Mouse (Mus musculus) CH12F3 (cell line): ENCODE measurements around the gene Oscp1.

Experiments
- in situ Hi-C: fragments of 300-500 bp; cut with MboI; formaldehyde crosslinking; loops from 2 replicates; pipeline ENCODE4 v1.14.3; 2020; ENCODE audit warnings: low sequenced_read_pairs

Gene Oscp1

GRCm38 (mm10) chr4:126058134-126058996, at the start of gene Oscp1:
Gene Oscp1, plus strand, starts transcription at chr4:126058565.
- in situ Hi-C loops, result no loop called here

- in situ Hi-C loops, result no loop called here
Measured at GRCm38 (mm10) chr4:126017676-126018332, 40.6 kb upstream of the Oscp1 start.

GRCm38 (mm10) chr4:126018966-126019538, 39.3 kb upstream of the Oscp1 start:
- in situ Hi-C loops, result no loop called here

DNA sequence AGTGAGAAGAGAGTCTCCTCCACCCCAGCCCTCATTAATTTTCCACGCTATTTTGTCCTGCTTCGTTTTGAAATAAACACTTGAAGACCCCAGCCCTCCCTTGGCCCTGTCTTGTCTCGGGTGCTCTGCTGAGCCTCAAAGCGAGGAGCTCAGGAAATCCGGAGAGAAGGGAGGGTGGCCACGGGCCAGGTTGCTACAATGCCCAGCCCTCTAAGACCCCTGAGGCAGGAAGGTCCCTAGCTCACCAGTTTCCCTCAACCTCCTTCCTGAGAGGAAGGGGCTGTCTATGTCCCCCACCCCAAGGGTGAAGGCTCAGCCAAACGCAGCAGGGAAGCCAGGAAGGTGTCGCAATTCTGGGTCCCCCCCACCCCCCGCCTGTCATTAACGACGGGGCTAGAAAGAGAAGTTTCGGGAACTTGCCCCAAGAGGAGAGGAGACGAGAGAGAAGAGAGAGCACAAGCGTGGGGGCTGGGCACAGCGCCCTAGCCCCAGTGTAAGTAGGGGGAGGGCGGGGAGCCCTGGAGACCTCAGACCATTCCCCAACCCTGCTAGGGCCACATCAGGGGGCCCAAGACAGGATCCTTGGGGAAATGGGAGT, 34.0 kb upstream of the Oscp1 start, which contains the start of gene Csf3r:
Gene Csf3r (plus strand): TSS at position 248 of the 598 bp plus-strand sequence.
- in situ Hi-C loops, result no loop called here

DNA sequence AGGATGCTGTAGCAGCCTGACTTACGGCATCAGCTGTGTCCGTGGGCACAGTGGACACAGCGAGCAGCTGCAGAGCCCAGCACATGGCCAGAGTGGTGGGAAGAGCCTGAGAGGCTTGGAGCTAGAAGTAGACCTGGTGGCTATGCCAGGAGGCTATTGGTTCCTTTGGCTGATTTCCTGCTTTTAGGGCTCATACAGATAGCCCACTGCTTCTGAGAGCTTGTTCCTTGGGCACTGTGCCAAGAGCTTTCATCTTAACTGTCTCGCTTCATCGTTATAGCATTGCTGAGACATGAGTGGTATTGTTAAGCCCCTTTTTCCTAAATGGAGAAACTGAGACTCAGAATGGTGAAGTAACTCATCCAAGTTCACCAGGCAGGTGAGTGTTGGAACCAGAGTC, 32.6 kb upstream of the Oscp1 start:
- in situ Hi-C loops, result no loop called here

GRCm38 (mm10) chr4:126027980-126028379, 30.4 kb upstream of the Oscp1 start:
- in situ Hi-C loops, result no loop called here

- in situ Hi-C loops, result no loop called here
Measured at GRCm38 (mm10) chr4:126029042-126029441, 29.3 kb upstream of the Oscp1 start.

GRCm38 (mm10) chr4:126030705-126031104, 27.7 kb upstream of the Oscp1 start:
- in situ Hi-C loops, result no loop called here

GRCm38 (mm10) chr4:126035413-126035812, 23.0 kb upstream of the Oscp1 start:
- in situ Hi-C loops, result no loop called here

DNA sequence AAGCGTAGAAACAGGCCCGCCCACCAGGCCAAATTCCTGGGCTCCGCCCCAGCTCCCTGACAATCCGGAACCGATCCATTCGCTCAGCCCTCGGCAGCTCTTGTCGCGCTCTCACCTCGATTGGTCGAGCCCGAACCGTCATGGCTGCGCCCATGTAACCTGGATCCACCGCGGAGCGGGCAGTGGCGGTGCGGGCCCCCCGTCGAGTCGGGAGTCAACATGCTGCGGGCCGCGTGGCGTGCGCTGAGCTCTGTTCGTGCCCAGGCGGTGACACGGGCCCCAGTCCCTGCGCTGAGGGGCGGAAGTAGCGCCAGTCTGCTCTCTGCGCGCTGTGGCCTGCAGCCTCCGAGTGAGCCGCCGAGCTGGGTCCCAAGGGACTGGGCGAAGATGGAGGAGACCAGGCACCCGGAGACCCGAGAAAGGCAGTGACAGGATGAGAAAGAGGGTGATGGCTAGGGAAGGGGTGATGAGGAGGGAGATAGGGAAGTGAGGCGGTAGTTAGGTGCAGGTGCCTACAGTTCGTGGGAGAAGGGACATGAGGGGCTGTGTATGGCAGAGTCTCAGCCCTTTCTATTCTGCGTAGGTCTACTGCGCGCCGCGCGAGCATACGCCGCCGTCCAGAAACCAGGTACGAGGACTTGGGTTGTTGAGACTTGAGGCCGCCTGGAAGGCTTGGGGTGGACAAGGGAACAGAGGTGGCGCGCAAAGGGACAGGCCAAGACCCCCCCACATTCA, 11.3 kb upstream of the Oscp1 start, which contains the start of gene Mrps15:
Gene Mrps15 (plus strand): TSS at position 75 of the 735 bp plus-strand sequence.
- in situ Hi-C loops, result no loop called here

- in situ Hi-C loops, result no loop called here
Measured at GRCm38 (mm10) chr4:126051617-126052016, 6.7 kb upstream of the Oscp1 start.

DNA sequence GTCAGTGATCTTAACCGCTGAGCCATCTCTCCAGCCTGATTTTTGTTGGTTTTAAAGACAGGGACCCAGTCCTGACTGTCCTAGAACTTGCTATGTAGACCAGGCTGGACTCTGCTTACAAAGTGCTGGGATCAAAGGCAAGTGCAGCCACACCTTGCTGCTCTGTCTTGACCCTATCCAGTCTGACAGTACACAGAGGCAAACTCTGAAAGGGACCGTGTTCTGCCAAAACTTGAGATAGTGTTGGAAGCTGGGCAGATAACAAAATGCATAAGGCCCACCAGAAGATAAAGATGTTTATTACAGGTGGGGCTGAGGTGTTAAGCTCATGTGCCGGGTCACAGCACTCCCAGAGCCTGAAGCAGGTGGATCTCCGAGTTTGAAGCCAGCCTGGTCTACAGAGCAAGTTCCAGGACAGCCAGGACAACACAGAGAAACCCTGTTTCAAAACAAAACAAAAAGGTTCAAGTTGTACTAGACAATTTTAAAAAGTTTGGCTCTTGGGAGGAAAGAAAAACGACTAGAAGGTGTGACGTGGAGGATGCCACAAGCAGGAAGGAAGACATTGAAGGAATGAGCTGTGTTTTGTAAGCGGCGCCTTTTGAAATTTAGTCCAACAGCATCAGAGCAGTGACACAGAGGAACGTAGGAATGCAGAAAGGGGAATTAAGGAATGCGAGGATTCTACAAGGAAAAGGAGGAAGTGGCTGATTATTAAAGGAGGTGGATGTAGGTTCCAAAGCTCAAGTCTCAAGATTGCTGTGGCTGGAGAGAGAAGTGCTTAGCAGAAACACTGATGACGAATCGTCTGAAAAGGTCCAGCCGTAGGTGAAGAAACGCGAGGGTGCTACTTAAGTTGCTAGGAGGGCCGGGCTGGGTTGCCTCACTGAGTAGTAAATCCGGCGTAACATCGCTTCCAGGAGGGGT, 895 bp upstream of the Oscp1 start:
- in situ Hi-C loops, result no loop called here

GRCm38 (mm10) chr4:126058997-126059362, 615 bp downstream of the Oscp1 start:
- in situ Hi-C loops, result no loop called here

DNA sequence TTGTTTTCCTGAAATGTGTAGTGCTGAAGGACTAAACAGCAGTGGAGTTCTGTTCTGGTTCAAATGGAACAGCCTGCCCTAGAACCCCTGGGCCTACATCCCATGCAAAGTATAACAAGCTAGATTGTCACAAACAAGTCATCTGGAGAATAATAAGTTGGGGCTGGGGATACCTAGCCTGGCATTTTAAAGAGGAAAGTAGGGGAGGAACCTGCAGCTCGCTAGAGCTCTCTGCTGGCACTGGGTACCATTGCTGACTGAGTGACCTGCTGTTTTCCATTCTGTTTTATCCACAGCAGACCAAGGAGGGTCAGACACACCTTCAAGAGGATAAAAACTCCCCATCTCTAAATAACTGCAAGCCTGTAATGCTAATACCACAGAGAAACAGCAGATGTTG, 4.5 kb downstream of the Oscp1 start:
- in situ Hi-C loops, result no loop called here

GRCm38 (mm10) chr4:126065241-126065640, 6.9 kb downstream of the Oscp1 start:
- in situ Hi-C loops, result no loop called here

- in situ Hi-C loops, result no loop called here
Measured at GRCm38 (mm10) chr4:126067401-126068077, 9.2 kb downstream of the Oscp1 start.

- in situ Hi-C loops, result no loop called here
Measured at GRCm38 (mm10) chr4:126068842-126069241, 10.5 kb downstream of the Oscp1 start.

DNA sequence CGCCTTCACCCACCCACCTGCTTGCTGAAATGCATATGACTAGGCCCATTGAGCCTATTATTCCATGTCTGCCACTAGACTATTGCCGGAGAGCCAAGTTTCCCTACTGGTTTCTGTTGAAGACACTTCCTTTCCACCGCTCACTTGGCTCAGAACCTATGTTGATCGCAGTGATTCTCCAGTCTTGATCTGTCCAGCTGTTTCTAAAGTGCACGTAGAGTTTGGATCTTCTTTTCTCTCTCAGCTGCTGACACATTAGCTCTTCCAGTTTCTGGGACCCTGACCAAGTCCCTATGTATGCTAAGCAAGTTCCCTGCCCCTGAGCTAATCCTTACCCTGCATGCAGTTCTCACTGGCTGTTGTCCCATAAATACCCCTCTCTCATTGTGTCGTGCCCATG, 19.5 kb downstream of the Oscp1 start:
- in situ Hi-C loops, result no loop called here

GRCm38 (mm10) chr4:126079266-126079665, 20.9 kb downstream of the Oscp1 start:
- in situ Hi-C loops, result no loop called here
